Mouse (Mus musculus) embryonic fibroblast, embryonic 13.5 days (primary cell): ENCODE results near the gene Grap.

Source experiments
- CTCF ChIP-seq: IDR thresholded peaks from 2 replicates; pipeline ENCODE4 v1.5.1; 2011; ENCODE audit warnings: mild to moderate bottlenecking, control low read depth, low read length, moderate library complexity, borderline replicate concordance; ENCODE audit not compliant: insufficient read depth
- POLR2A ChIP-seq: IDR thresholded peaks from 2 replicates; pipeline ENCODE4 v1.6.1; 2011; ENCODE audit warnings: low read depth, mild to moderate bottlenecking, control low read depth, low read length, moderate library complexity

- TF ChIP-seq POLR2A = no peak
- TF ChIP-seq CTCF = no peak
Measured at GRCm38 (mm10) chr11:61677709-61678108, 24.6 kb downstream of the Grap start.
